Mouse (Mus musculus): Measurements from ENCODE around the gene Efna2.
A peak's percentile ranks its signal among the peaks of the same experiment; 100 is the strongest.
"Not testable (repeated sequence)": the region's sequence is repeated elsewhere in the genome, so short reads cannot be mapped to it uniquely, and the experiment has no call there.

The Efna2 gene

GRCm38 (mm10) chr10:80193976-80194375 lies 14.7 kb downstream of the Efna2 start:
- no peak for DNase-seq

- no peak for DNase-seq
Measured at GRCm38 (mm10) chr10:80194441-80194840, 15.2 kb downstream of the Efna2 start.

- DNase-seq: no peak
Measured at GRCm38 (mm10) chr10:80196167-80196566, 16.9 kb downstream of the Efna2 start.

GRCm38 (mm10) chr10:80196778-80197581 lies 17.7 kb downstream of the Efna2 start:
- DNase-seq: no peak

- peak; percentile 45 to 58 for DNase-seq
Measured at GRCm38 (mm10) chr10:80199440-80200008, 20.2 kb downstream of the Efna2 start.

GRCm38 (mm10) chr10:80200485-80200884 lies 21.2 kb downstream of the Efna2 start:
- no peak for DNase-seq

GRCm38 (mm10) chr10:80204055-80204454 lies 24.8 kb downstream of the Efna2 start:
- no peak for DNase-seq

GRCm38 (mm10) chr10:80207201-80207600 lies 27.9 kb downstream of the Efna2 start:
- DNase-seq: no peak

- DNase-seq: no peak
Measured at GRCm38 (mm10) chr10:80207676-80208075, 28.4 kb downstream of the Efna2 start.

GRCm38 (mm10) chr10:80208248-80208647 lies 29.0 kb downstream of the Efna2 start:
- no peak for DNase-seq

- no peak for DNase-seq
Measured at GRCm38 (mm10) chr10:80208841-80209371, 29.6 kb downstream of the Efna2 start.

- not testable (repeated sequence) for DNase-seq
Measured at GRCm38 (mm10) chr10:80211547-80212103, 32.3 kb downstream of the Efna2 start.

GRCm38 (mm10) chr10:80215048-80215772 lies 35.9 kb downstream of the Efna2 start:
- DNase-seq: no peak

GRCm38 (mm10) chr10:80220676-80221075 lies 41.4 kb downstream of the Efna2 start:
- DNase-seq: no peak

GRCm38 (mm10) chr10:80223137-80223536 lies 43.9 kb downstream of the Efna2 start:
- not testable (repeated sequence) for DNase-seq

- DNase-seq: no peak
Measured at GRCm38 (mm10) chr10:80226071-80226415, 46.8 kb downstream of the Efna2 start.

- DNase-seq: peak; percentile 98
Measured at GRCm38 (mm10) chr10:80226416-80227165, 47.3 kb downstream of the Efna2 start, which contains the start of gene Mum1. TSS of gene Mum1 (plus strand) at chr10:80226434.

- DNase-seq: no peak
Measured at GRCm38 (mm10) chr10:80227166-80227539, 47.9 kb downstream of the Efna2 start.

- DNase-seq: no peak
Measured at GRCm38 (mm10) chr10:80227877-80228775, 48.8 kb downstream of the Efna2 start.

- DNase-seq: no peak
Measured at GRCm38 (mm10) chr10:80236145-80236825, 57.0 kb downstream of the Efna2 start.

GRCm38 (mm10) chr10:80237020-80237419 lies 57.7 kb downstream of the Efna2 start:
- DNase-seq: no peak

Data from thymus, adult 18-20 months (tissue).